Mouse (Mus musculus) E14TG2a.4 (cell line): Measurements from ENCODE around the gene Per2.

ENCODE experiments used
- CTCF ChIP-seq: conservative IDR thresholded peaks from 2 replicates; pipeline ENCODE4 v1.5.1; 2014; ENCODE audit warnings: low read length
- NANOG ChIP-seq: IDR thresholded peaks from 2 replicates; pipeline ENCODE4 v1.6.1; 2014; ENCODE audit warnings: borderline replicate concordance, low read length, mixed read lengths

DNA sequence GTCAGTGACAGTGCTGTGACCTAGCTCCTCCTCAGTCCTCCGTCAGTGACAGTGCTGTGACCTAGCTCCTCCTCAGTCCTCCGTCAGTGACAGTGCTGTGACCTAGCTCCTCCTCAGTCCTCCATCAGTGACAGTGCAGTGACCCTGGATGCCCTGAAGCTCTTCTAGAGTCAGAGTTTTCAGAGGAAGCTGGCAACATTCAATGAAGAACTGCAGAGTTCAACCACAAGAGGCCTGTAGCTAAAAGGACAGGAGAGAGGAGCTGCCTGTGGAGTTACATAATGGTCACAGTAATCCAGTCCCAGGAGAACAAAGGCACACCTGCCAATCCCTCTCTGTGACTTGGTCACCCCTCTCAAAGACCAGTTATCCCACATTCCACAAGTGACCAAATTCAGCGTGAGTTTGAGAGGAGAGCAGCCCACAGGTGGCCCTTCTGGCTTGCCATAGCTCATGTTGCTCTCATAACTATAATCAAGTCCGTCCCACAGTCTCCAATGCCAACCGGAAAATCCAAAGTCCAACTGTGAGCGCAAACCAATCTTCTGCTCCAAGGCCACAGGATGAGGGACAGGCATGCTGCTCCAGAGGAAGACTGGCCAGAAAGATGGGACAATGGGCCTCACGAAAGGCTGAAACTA is 16.7 kb downstream of the Per2 start:
- no peak for TF ChIP-seq NANOG
- no peak for TF ChIP-seq CTCF
